Mouse (Mus musculus) kidney, adult 11 months (tissue): ENCODE data around the gene Fbxo47.

Source experiments
- DNase-seq: peaks from one replicate; pipeline ENCODE4 v3.0.0; 2022

The Fbxo47 gene

GRCm38 (mm10) chr11:97883918-97884600 lies at the start of gene Fbxo47:
Fbxo47 (minus strand) TSS chr11:97884154.
- peak; percentile 98 for DNase-seq

DNA sequence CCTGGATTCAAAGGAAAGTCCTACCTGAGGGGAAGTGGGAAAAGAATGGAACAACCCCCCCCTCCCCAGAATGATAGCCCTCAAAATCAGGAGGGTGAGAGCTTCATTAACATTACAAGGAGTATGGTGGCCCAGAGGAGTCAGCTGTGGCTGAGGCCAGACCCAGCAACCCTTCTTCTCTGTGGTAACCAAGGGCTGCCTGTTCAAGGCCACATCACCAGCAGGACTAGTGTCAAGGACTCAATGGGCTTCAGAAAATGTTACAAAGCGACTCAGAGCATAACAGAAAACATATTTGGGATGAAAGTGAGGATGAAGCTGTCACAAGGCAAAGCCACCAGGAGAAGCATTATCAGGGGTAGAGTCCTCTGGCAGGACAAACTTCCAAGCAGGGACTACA lies 49.6 kb upstream of the Fbxo47 start:
- no peak for DNase-seq

GRCm38 (mm10) chr11:97928905-97929304 lies 45.0 kb upstream of the Fbxo47 start:
- DNase-seq, result no peak

DNA sequence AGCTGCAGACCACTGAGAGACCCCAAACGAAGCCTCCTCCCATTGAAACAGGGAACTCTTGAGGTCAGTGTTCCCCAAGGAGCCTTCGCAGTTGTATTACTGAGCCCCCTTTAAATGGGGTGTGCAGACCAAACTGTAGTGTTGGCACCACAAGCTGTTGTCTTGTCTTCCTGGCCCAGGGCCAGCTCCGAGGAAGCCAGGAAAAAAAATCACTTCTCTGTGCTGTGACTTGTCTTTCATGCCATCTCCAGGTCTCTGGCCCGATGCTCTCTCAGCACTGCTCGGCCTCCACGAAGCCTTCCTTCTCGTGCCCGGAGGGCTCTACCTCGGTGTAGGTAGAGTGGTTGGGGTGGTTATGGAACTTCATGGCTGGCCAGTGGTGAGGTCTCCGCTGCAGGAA lies 40.3 kb upstream of the Fbxo47 start:
- DNase-seq, result no peak

- DNase-seq, result no peak
These were observed 39.7 kb upstream of the Fbxo47 start for GRCm38 (mm10) chr11:97923639-97924038.

- DNase-seq, result no peak
These were observed 32.1 kb upstream of the Fbxo47 start for GRCm38 (mm10) chr11:97915974-97916503.

- no peak for DNase-seq
These were observed 31.5 kb upstream of the Fbxo47 start for GRCm38 (mm10) chr11:97915471-97915870.

DNA sequence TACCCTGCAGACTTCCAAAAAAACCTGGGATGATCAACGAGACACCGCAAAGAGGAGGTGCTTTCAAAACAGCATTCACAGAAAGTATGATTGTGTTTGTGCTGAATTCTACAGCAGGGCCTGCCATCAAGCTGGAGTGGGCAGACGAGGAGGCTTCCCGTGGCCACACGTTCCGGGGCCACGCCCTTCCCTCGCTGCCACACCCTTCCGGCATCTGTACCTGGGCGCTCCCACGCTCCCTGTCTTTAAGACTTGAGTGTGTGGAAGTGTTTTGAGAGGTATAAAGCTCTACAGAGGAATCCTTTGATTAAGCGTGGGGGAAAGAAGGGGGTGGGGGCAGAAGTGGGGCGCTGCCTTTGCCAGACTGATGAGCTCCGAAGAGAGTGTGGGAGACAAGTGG lies 29.2 kb upstream of the Fbxo47 start:
- no peak for DNase-seq

DNA sequence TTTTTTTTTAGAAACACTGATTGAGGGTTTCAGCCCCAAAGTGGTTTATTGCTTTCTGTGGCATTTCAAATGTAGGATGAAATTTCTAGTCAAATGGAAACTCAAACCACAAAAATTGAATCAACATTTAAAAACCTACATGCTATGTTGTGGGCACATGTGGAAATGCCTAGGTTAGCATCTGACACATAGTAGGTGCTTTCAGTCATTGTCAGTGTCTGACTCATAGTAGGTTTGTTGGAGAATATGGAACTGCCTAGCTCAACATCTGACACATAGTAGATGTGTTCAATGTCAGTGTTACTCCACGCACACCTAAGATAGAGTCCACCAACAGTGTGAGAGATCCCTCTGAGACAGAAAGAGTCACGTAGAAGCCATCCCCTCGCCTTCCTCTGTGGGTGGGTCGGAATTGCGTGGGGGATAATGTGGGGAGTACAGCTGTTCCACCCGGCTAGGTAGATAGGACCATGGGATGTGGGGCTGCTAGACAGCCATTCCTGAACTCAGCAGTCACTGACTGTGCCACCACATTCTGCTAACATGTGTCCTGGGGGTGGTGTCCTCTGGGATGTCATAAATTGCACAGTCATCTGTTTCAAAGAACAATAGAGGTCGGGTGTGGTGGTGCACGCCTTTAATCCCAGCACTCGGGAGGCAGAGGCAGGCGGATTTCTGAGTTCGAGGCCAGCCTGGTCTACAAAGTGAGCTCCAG lies 24.8 kb upstream of the Fbxo47 start:
- DNase-seq, result no peak

- no peak for DNase-seq
These were observed 24.0 kb upstream of the Fbxo47 start for GRCm38 (mm10) chr11:97907935-97908334.

DNA sequence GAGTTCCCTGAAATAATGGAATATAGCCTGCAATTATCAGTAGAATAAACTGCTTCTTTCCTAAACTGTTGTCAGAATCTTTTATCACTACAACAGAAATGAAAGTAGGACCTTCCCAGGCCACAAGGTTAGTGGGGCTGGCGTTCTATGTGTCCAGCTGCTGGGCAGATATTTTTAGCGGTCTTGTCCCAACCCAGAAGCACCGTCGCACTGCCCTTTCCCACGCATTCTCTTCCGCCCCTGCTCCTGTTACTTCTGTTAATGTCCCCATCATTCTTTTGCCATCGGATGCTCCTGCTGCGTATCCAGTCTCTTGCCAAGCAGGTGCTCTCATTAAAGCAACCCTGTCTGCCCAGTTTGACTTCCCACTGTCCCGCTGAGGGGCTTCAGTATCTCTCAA lies 23.0 kb upstream of the Fbxo47 start:
- no peak for DNase-seq

- no peak for DNase-seq
These were observed 22.0 kb upstream of the Fbxo47 start for GRCm38 (mm10) chr11:97905941-97906340.

- DNase-seq, result no peak
These were observed 21.6 kb upstream of the Fbxo47 start for GRCm38 (mm10) chr11:97905540-97905939.

- no peak for DNase-seq
These were observed 20.8 kb upstream of the Fbxo47 start for GRCm38 (mm10) chr11:97904801-97905200.

DNA sequence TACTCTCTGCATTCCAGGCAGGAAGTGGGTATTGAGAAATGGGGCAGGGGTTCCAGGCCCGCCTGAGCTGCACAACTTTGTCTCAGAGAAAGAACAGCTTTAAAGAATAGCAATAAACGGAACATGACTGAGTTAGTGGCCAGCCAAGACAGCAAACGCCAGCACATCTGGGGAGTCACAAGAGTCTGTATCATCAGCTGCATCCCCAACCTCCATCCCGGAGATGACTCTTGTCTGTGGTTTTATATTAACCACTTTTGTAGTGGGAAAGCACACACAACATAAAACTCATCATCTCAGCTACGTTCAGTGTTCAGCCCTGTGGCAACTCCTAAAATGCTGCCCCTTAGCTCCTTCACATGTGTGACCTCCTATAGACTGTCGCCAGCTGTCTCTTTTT lies 17.9 kb upstream of the Fbxo47 start:
- DNase-seq, result no peak

DNA sequence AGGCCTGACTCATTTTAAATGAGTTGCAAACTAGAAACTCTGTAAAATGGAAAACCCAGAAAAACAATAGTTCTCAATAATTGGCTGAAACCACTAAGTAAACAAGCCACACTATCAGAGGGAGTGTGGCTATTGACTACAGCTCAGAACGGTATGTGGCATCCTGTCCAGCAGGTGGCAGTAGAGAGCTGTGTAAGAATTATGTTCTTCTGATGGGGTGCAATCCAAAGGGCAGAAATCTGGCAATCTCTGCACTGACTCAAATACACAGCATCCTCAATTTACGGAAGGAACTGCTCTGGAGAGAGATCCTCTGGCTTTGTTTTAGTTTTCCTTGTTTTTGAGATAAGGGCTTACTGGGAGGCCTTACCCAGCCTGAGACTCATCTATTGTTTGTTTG lies 15.9 kb upstream of the Fbxo47 start:
- DNase-seq, result peak; percentile 78

GRCm38 (mm10) chr11:97897568-97898185 lies 13.7 kb upstream of the Fbxo47 start:
- DNase-seq, result no peak

GRCm38 (mm10) chr11:97896655-97897054 lies 12.7 kb upstream of the Fbxo47 start:
- DNase-seq, result no peak

DNA sequence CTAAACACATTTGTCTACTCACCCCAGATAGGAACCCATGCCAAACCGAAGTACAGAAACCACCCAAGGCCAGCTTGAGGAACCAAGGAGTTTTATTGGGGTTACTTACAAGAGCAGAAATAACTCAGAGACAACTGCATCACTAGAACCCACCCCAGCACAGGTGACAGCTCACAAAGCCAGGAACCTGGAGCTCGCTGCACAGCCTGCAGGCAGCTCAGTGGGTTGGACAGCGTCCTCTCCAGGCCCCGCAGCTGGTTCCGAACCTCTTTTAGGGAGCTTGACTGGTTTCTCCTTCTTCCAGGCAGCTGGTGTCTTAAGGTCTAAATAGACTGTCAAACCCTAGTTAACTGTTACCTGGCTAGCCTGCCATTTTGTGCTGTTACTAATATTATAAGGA lies 7.9 kb upstream of the Fbxo47 start:
- no peak for DNase-seq

DNA sequence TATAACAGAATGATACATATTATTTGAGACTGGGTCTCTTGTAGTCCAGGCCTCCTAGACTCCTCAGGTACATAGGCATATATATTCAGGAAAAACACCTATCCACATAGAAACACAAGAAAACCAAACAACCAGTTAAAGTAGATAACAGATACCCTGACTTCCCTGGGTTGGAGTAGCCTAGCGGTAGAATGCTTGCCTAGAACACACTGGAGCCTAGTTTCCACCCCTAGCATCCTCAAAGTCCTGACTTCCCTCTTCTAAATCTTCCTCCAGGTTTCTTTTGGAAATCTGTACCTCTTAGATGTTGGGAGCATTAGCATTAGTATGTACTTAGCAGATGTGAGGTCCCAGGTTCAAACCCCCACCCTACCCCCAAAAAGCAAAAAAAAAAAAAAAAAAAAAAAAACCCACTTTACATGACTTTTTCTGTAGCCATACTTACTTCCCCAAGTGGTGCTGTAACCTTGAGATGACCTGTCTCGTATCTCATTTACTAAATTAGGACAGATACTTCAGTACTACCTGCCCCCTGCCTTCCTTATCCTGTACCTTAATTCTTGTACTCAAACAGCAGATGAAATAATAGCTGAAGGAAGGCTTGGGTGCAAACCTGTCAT lies 1.5 kb upstream of the Fbxo47 start:
- DNase-seq, result no peak

DNA sequence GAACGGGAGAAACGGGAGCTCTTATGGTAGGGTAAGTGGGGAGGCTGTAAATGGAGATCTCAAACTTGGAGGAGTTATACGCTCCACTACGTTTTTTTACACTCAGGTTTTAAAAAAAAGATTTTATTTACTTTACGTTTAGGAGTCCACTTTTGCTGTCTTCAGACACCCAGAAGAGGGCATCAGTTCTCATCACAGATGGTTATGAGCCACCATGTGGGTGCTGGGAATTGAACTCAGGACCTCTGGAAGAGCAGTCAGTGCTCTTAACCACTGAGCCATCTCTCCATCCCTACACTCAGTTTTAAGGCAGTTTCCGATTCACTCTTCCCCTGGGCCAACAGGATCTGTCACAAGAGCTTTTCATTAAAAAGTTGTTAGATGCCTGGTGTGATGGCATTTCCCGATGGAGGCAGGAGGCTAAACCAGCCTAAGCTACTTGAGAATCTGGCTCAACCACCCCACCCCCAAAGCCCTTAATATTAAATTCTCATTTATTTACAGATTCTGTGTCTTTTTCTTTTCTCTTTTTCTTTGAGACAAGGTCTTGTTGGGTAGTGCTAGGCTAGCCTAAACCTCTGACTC lies 739 bp upstream of the Fbxo47 start:
- no peak for DNase-seq

DNA sequence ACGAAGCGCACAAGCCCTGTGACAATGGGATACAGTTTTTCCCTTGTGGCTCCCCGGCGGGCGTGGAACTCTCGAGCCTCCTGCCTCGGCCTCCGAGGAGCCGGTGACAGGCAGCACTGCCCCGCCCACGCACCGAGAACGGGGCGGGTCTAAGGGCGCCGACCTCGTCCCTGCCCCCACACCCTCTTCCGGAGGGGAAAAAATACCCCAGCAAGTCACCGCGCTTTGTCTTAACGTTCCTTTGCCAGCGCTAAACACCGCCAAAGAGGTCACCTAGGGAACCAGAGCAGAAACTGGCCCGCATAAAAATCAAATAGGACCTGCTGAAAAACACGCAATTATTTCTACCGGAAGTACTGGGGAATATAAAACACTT lies 424 bp downstream of the Fbxo47 start:
- DNase-seq, result peak; percentile 69

GRCm38 (mm10) chr11:97880362-97880761 lies 3.6 kb downstream of the Fbxo47 start:
- DNase-seq, result no peak
